7 mouse cellular contexts compared by ENCODE assay signal in the genomic region with DNA sequence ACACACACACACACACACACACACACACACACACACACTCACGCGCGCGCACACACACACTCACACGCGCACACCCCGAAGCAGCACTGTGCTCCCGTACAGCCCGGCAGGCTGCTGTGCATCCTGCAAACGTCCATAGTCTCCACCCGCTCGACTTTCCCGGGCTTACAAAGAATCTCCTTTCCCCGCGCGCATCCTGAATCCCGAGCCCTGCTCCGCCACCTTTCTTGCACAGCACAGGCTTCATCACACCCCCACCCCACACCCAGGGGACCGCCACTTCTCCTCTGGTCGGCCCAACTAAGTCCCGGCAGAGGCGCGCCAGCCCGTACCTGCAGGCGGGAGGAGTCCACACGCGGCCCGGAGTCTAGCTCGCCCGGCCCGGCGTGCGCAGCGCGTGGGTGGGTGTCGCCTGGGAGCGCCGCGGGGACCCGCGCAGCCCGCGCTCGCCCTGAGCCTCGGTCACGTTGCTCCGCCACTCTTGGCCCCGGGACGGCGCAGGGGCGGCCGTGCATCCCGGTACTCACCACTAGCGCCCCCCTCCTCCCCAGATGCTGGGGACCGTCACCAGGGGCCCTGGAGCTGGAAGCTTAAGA.
A peak's percentile ranks its signal among the peaks of the same experiment; 100 is the strongest.
DNase-seq lines count a peak whose midpoint lies in the region; ATAC-seq lines count a peak whose summit lies in the region.

No protein-coding gene starts in this region.

- H3K4me2 ChIP-seq in forebrain, embryonic 16.5 days (ENCODE audit: low read length), result peak overlapping the region; percentile 82
- H3K4me2 ChIP-seq in midbrain, embryonic 11.5 days, result peak overlapping the region; percentile 81
- H3K4me2 ChIP-seq in stomach, embryonic 15.5 days, result peak overlapping the region; percentile 93

- DNase-seq in adrenal gland, adult 18-20 months (ENCODE audit: low spot score in 2 of 2), result peak; percentile 30 to 40
- peak; percentile 3 to 31 for DNase-seq in cerebellum, adult 18-20 months
- DNase-seq in heart, postnatal 36 days, result peak; percentile 13
- peak; percentile 26 for DNase-seq in left cerebral cortex, adult 11 months (ENCODE audit: low spot score)
- DNase-seq in midbrain, embryonic 11.5 days (ENCODE audit: low spot score, missing footprints), result no peak

- no peaks in the 10 kb centered on the region for H3K27me3 ChIP-seq in forebrain, embryonic 16.5 days (replicated peaks; ENCODE audit: control insufficient read depth, insufficient read depth, low read length)
- no peaks in the 10 kb centered on the region for H3K27me3 ChIP-seq in midbrain, embryonic 11.5 days (ENCODE audit: control insufficient read depth, insufficient read depth, low read length)
- H3K27me3 ChIP-seq in stomach, embryonic 15.5 days (replicated peaks), result no peaks in the 10 kb centered on the region

- intact Hi-C loops in heart, postnatal 36 days (cut with DNase I), result loop anchor here (5.0 to 10.0 kb wide), 2 partner anchors 289 to 482 kb away; partner anchors contain the start of gene Tenm3

- H3K9ac ChIP-seq in forebrain, embryonic 16.5 days (replicated peaks; ENCODE audit: low read depth, low read length), result peak overlapping the region; percentile 85
- peak overlapping the region; percentile 86 for H3K9ac ChIP-seq in midbrain, embryonic 11.5 days (ENCODE audit: low read length)
- peak overlapping the region; percentile 35 for H3K9ac ChIP-seq in stomach, embryonic 15.5 days

- no peaks in the 10 kb centered on the region for H3K9me3 ChIP-seq in forebrain, embryonic 16.5 days (ENCODE audit: control insufficient read depth, low read length)
- H3K9me3 ChIP-seq in midbrain, embryonic 11.5 days (ENCODE audit: control insufficient read depth, low read length), result no peaks in the 10 kb centered on the region
- H3K9me3 ChIP-seq in stomach, embryonic 15.5 days, result no peaks in the 10 kb centered on the region

- H3K4me3 ChIP-seq in forebrain, embryonic 16.5 days (replicated peaks; ENCODE audit: low read length), result peak overlapping the region; percentile 83
- peak overlapping the region; percentile 59 for H3K4me3 ChIP-seq in midbrain, embryonic 11.5 days (ENCODE audit: low read depth, low read length)
- peak overlapping the region; percentile 84 for H3K4me3 ChIP-seq in stomach, embryonic 15.5 days (replicated peaks)

- WGBS in forebrain, embryonic 16.5 days, result under 1% methylated on average over 49 of the region's 55 CpGs
- 1% methylated on average over 50 of the region's 55 CpGs for WGBS in midbrain, embryonic 11.5 days
- WGBS in stomach, embryonic 15.5 days, result under 1% methylated on average over 52 of the region's 55 CpGs

- H3K36me3 ChIP-seq in forebrain, embryonic 16.5 days (ENCODE audit: control insufficient read depth, insufficient read depth), result no peaks in the 10 kb centered on the region
- no peaks in the 10 kb centered on the region for H3K36me3 ChIP-seq in midbrain, embryonic 11.5 days (ENCODE audit: control insufficient read depth, insufficient read depth, low read length)
- H3K36me3 ChIP-seq in stomach, embryonic 15.5 days, result no peaks in the 10 kb centered on the region

- peak overlapping the region; percentile 93 for H3K27ac ChIP-seq in forebrain, embryonic 16.5 days (ENCODE audit: low read length)
- H3K27ac ChIP-seq in midbrain, embryonic 11.5 days (ENCODE audit: low read depth, low read length), result peak overlapping the region; percentile 82
- peak overlapping the region; percentile 89 for H3K27ac ChIP-seq in stomach, embryonic 15.5 days

- peaks cover 6% of the 10 kb centered on the region for H3K4me1 ChIP-seq in forebrain, embryonic 16.5 days (replicated peaks; ENCODE audit: control insufficient read depth, insufficient read depth, low read length)
- peaks cover 8% of the 10 kb centered on the region; the same call in 1 of the 2 replicates for H3K4me1 ChIP-seq in midbrain, embryonic 11.5 days (ENCODE audit: control insufficient read depth, insufficient read depth, low read length)
- H3K4me1 ChIP-seq in stomach, embryonic 15.5 days, result 0 out of 2 replicates have a peak, but pooled peaks cover 3% of the 10 kb centered on the region

- peak; percentile 84 for ATAC-seq in forebrain, embryonic 16.5 days
- ATAC-seq in midbrain, embryonic 11.5 days (ENCODE audit: low FRiP score), result peak; percentile 88
- ATAC-seq in stomach, embryonic 15.5 days (ENCODE audit: insufficient read depth, low FRiP score, low read depth), result peak; percentile 76

Comparison
In these comparisons a context has a peak if more than half of its experiments do, and no peak if none do; other contexts are left out.
1. H3K9ac ChIP-seq: peak in every context shown above with its lines; median percentile 86 in midbrain, embryonic 11.5 days; 85 in forebrain, embryonic 16.5 days; 35 in stomach, embryonic 15.5 days.